Mouse (Mus musculus) CH12.LX (cell line): ENCODE measurements around the gene Gse1. TPM values are rescaled to one million over a fixed set of nuclear protein-coding genes. Genes with fewer than 3 reads are reported as not detected.

Source experiments
- DNase-seq: peaks from one replicate; pipeline ENCODE4 v3.0.0-alpha.2; 2013; ENCODE audit errors: extremely low read depth
- H3K27ac ChIP-seq: 2 replicates; pipeline ENCODE4 v1.5.1; 2012; ENCODE audit warnings: low read depth, mild to moderate bottlenecking, control low read depth, moderate library complexity; ENCODE audit not compliant: insufficient read depth
- H3K27me3 ChIP-seq: replicated peaks from 2 replicates; pipeline ENCODE3; 2012; ENCODE audit warnings: inconsistent platforms
- H3K36me3 ChIP-seq, 2 experiments: replicated peaks in 1 of 2; 2 replicates each; pipeline versions ENCODE3 to v1.6.1; 2012; ENCODE audit warnings: inconsistent platforms in 1 of 2, low read length in 1 of 2, mild to moderate bottlenecking in 1 of 2, mixed read lengths in 1 of 2, moderate library complexity in 1 of 2; ENCODE audit not compliant: control insufficient read depth in 1 of 2, insufficient read depth in 1 of 2
- H3K4me1 ChIP-seq, 2 experiments: 2 replicates each; pipeline ENCODE4 v1.6.1; 2012; ENCODE audit warnings: inconsistent platforms in 1 of 2, moderate library complexity in 1 of 2; ENCODE audit not compliant: insufficient read depth in 2 of 2, control insufficient read depth in 1 of 2
- H3K4me2 ChIP-seq: 2 replicates; pipeline ENCODE4 v1.6.1; 2012; ENCODE audit warnings: low read depth, mild to moderate bottlenecking, control low read depth; ENCODE audit not compliant: poor library complexity, insufficient read depth, severe bottlenecking
- H3K4me3 ChIP-seq, 3 experiments: fragments of 150-350 bp in 1 of 3; sonication (generic) in 1 of 3; replicated peaks in 1 of 3; 2 replicates each; pipeline versions ENCODE3 to v1.5.1; 2011 to 2012; ENCODE audit warnings: low read depth in 2 of 3, low read length in 2 of 3, mild to moderate bottlenecking in 2 of 3, moderate library complexity in 2 of 3, control low read depth in 1 of 3, improper control_type of control experiment in 1 of 3, inconsistent platforms in 1 of 3, mixed read lengths in 1 of 3; ENCODE audit not compliant: poor library complexity in 1 of 3
- H3K79me2 ChIP-seq: replicated peaks from 2 replicates; pipeline ENCODE4 v1.6.1; 2012; ENCODE audit warnings: mild to moderate bottlenecking, moderate library complexity; ENCODE audit not compliant: control insufficient read depth, poor library complexity, insufficient read depth, severe bottlenecking; ENCODE audit errors: extremely low read depth
- H3K9ac ChIP-seq: 2 replicates; pipeline ENCODE4 v1.6.1; 2012; ENCODE audit warnings: low read depth, mild to moderate bottlenecking, control low read depth, moderate library complexity; ENCODE audit not compliant: insufficient read depth
- H3K9me3 ChIP-seq: replicated peaks from 2 replicates; pipeline ENCODE3; 2012; ENCODE audit warnings: low read length, inconsistent platforms, mixed read lengths
- BHLHE40 ChIP-seq: IDR thresholded peaks from 2 replicates; pipeline ENCODE4 v1.6.1; 2011; ENCODE audit warnings: mild to moderate bottlenecking, low read depth, low read length, improper control_type of control experiment
- CHD1 ChIP-seq: IDR thresholded peaks from 2 replicates; pipeline ENCODE4 v1.6.1; 2012; ENCODE audit warnings: low read depth, low read length, improper control_type of control experiment, inconsistent platforms
- CTCF ChIP-seq, 2 experiments: IDR thresholded peaks in 1 of 2; conservative IDR thresholded peaks in 1 of 2; 2 replicates each; pipeline ENCODE4 v1.5.1; 2011 to 2012; ENCODE audit warnings: low read depth in 2 of 2, low read length in 2 of 2, improper control_type of control experiment in 1 of 2, inconsistent platforms in 1 of 2, mild to moderate bottlenecking in 1 of 2, moderate library complexity in 1 of 2
- ELF1 ChIP-seq: IDR thresholded peaks from 2 replicates; pipeline ENCODE4 v1.6.1; 2014; ENCODE audit warnings: low read depth, mild to moderate bottlenecking, inconsistent platforms, low read length, improper control_type of control experiment
- HCFC1 ChIP-seq: IDR thresholded peaks from 2 replicates; pipeline ENCODE4 v1.6.1; 2012; ENCODE audit warnings: low read depth, mild to moderate bottlenecking, inconsistent platforms, low read length, improper control_type of control experiment
- JUND ChIP-seq: conservative IDR thresholded peaks from 2 replicates; pipeline ENCODE4 v1.6.1; 2011; ENCODE audit warnings: low read depth, low read length, improper control_type of control experiment
- KAT2A ChIP-seq: IDR thresholded peaks from 2 replicates; pipeline ENCODE4 v1.6.1; 2012; ENCODE audit warnings: low read length, improper control_type of control experiment, inconsistent platforms; ENCODE audit not compliant: insufficient replicate concordance
- MAX ChIP-seq: IDR thresholded peaks from 2 replicates; pipeline ENCODE4 v1.6.1; 2011; ENCODE audit warnings: low read length, improper control_type of control experiment
- MAZ ChIP-seq: IDR thresholded peaks from 2 replicates; pipeline ENCODE4 v1.6.1; 2012; ENCODE audit warnings: low read depth, mild to moderate bottlenecking, inconsistent platforms, low read length, improper control_type of control experiment, moderate library complexity
- MEF2A ChIP-seq: IDR thresholded peaks from 2 replicates; pipeline ENCODE4 v1.6.1; 2014; ENCODE audit warnings: low read depth, mild to moderate bottlenecking, inconsistent platforms, low read length, improper control_type of control experiment, borderline replicate concordance
- NRF1 ChIP-seq: IDR thresholded peaks from 2 replicates; pipeline ENCODE4 v1.6.1; 2014; ENCODE audit warnings: low read depth, mild to moderate bottlenecking, inconsistent platforms, low read length, improper control_type of control experiment, moderate library complexity
- POLR2A ChIP-seq: IDR thresholded peaks from 2 replicates; pipeline ENCODE4 v1.6.1; 2011; ENCODE audit warnings: low read depth, mild to moderate bottlenecking, improper control_type of control experiment, low read length
- RAD21 ChIP-seq: IDR thresholded peaks from 2 replicates; pipeline ENCODE4 v1.6.1; 2011; ENCODE audit warnings: low read depth, mild to moderate bottlenecking, low read length, improper control_type of control experiment, moderate library complexity
- RCOR1 ChIP-seq: conservative IDR thresholded peaks from 2 replicates; pipeline ENCODE4 v1.6.1; 2012; ENCODE audit warnings: low read depth, mild to moderate bottlenecking, inconsistent platforms, low read length, improper control_type of control experiment
- SIN3A ChIP-seq: IDR thresholded peaks from 2 replicates; pipeline ENCODE4 v1.6.1; 2012; ENCODE audit warnings: low read length, improper control_type of control experiment, inconsistent platforms
- SMC3 ChIP-seq: IDR thresholded peaks from 2 replicates; pipeline ENCODE4 v1.6.1; 2011; ENCODE audit warnings: low read depth, low read length, improper control_type of control experiment
- TBP ChIP-seq: conservative IDR thresholded peaks from 2 replicates; pipeline ENCODE4 v1.6.1; 2011; ENCODE audit warnings: low read depth, low read length, improper control_type of control experiment
- USF2 ChIP-seq: conservative IDR thresholded peaks from 2 replicates; pipeline ENCODE4 v1.6.1; 2011; ENCODE audit warnings: low read depth, low read length, improper control_type of control experiment
- ZKSCAN1 ChIP-seq: IDR thresholded peaks from 2 replicates; pipeline ENCODE4 v1.6.1; 2012; ENCODE audit warnings: low read depth, inconsistent platforms, low read length, improper control_type of control experiment, borderline replicate concordance
- dilution Hi-C: fragments of 300-500 bp; cut with MboI; formaldehyde crosslinking; loops from 2 replicates; pipeline ENCODE4 v1.14.3; 2020; ENCODE audit warnings: low sequenced_read_pairs; ENCODE audit not compliant: extremely low pct_unique_long_range_greater_than_20kb, extremely low pct_ligation_motif_present
- in situ Hi-C: fragments of 300-500 bp; cut with MboI; formaldehyde crosslinking; loops from 3 replicates; pipeline ENCODE4 v1.14.3; 2019; ENCODE audit warnings: low sequenced_read_pairs, low pct_ligation_motif_present, low pct_unique_long_range_greater_than_20kb, mixed read lengths
- polyA plus RNA-seq: library from polyadenylated mRNA; unstranded; fragments of >175 nt; gene quantifications from 2 replicates; pipeline ENCODE4 v1.2.1, GENCODE M21; 2012; ENCODE audit warnings: low read depth; ENCODE audit not compliant: insufficient read length
- total RNA-seq, 2 experiments: library from RNA; depleted of rRNA; stranded (reverse); fragments of 300-350 nt in 1 of 2; fragments of >200 nt in 1 of 2; gene quantifications; 2 replicates each; pipeline ENCODE4 v1.2.3; 2012 to 2014

Gse1 gene
- total and polyA plus RNA-seq, 3 experiments = 1.3 to 9.8 (median 8.5) TPM

DNA sequence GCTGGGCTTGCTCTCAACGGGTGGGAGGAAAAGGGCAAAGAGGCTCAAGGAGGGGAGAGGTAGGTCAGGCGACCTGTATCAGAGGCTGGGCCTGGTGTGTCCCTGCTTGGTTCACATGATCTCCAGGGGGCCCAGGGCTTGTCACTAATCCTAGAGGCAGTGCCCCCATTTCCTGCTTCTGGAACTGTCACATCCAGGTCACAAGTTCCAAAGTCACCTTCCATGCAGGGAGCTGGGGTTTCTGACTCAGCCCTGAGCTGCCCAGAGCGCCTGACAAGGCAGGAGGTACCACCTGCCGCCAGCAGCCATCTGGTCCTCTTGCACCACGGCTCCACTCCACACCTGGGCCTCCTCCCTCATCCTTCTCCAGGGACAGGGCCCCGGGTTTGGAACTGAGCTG, 155.5 kb downstream of the Gse1 start:
- dilution Hi-C loops (no loop called here), in situ Hi-C loops (no loop called here)

DNA sequence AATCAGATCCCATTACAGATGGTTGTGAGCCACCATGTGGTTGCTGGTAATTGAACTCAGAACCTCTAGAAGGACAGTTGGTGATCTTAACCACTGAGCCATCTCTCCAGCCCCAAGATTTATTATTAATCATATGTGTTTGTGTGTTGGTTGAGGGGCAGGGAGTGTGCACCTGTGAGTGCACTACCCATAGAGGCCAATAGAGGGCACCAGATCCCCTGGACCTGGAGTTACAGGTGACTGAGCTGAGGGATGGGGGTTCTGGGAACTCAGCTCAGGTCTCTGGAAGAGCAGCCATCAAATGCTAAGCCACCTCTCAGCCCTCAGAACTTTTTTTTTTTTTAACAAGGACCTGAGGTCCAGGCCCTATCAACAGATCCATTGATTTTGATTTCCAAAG, 156.5 kb downstream of the Gse1 start:
- no peaks in the 10 kb centered on the region for H3K36me3 ChIP-seq
- peaks cover 2 to 30% of the 10 kb centered on the region in 2 experiments for H3K4me1 ChIP-seq
- H3K4me3 ChIP-seq = no peak overlapping the region
- TF ChIP-seq CTCF (conservative IDR thresholded peaks at IDR 0.05 in 1 of 2, IDR thresholded peaks at IDR 0.05 in 1 of 2; ENCODE audit: low read depth in 2 of 2, low read length in 2 of 2) (peak; percentile 33 to 43; a peak in 3 of 4 replicates), RCOR1 (no peak), SMC3 (peak; percentile 8; the same call in 1 of the 2 replicates), TBP (no peak)
- peaks cover 7% of the 10 kb centered on the region for H3K9me3 ChIP-seq
- no peak overlapping the region for H3K27ac ChIP-seq
- H3K9ac ChIP-seq = no peak overlapping the region
- peaks cover 3% of the 10 kb centered on the region for H3K27me3 ChIP-seq
- no peak overlapping the region for H3K4me2 ChIP-seq
- no peaks in the 10 kb centered on the region for H3K79me2 ChIP-seq
- DNase-seq = no peak
- in situ Hi-C loops (no loop called here), dilution Hi-C loops (no loop called here)

More for the DNA sequence above, 155.5 kb downstream of the Gse1 start:
- H3K4me3 ChIP-seq = no peak overlapping the region
- no peaks in the 10 kb centered on the region for H3K36me3 ChIP-seq
- DNase-seq = no peak
- H3K27ac ChIP-seq = no peak overlapping the region
- H3K79me2 ChIP-seq = no peaks in the 10 kb centered on the region
- peaks cover 3% of the 10 kb centered on the region for H3K27me3 ChIP-seq
- TF ChIP-seq ELF1 (no peak), NRF1 (no peak), USF2 (no peak), HCFC1 (no peak), BHLHE40 (no peak), MEF2A (no peak), KAT2A (no peak), CHD1 (no peak), MAX (no peak)
- TF ChIP-seq, all 38 proteins: peak for 0
- Histone ChIP-seq H3K4me2 (no peak overlapping the region), H3K9ac (no peak overlapping the region), H3K4me1 (peaks cover under 1 to 23% of the 10 kb centered on the region in 2 experiments; a peak in 3 of 4 replicates), H3K9me3 (peaks cover 7% of the 10 kb centered on the region)

DNA sequence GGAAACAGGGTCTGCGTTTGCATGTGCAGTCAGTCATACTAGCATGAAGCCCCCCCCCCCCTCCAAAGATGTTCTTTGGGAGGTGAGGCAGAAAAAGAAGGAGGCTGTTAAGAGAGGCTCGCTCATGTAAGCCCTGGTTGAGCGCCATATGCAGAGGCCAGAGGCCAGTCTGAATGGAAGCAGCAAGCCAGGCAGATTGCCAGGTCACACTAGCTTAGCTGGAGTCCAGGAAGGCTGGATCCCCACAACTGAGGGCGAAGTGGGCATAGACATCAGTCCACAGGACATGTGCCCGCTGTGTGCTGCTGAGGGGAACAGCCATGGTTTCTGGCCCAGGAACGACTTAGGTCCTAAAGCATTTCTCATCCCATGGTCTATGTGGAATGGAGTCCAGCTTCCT, 160.0 kb downstream of the Gse1 start:
- Histone ChIP-seq H3K79me2 (no peaks in the 10 kb centered on the region), H3K4me1 (peaks cover 14 to 61% of the 10 kb centered on the region in 2 experiments), H3K9ac (no peak overlapping the region), H3K9me3 (peaks cover 7% of the 10 kb centered on the region), H3K4me3 (no peak overlapping the region), H3K4me2 (no peak overlapping the region), H3K27ac (no peak overlapping the region), H3K36me3 (no peaks in the 10 kb centered on the region), H3K27me3 (no peaks in the 10 kb centered on the region)
- in situ Hi-C loops = no loop called here
- TF ChIP-seq SIN3A (no peak), CHD1 (no peak), RAD21 (no peak), ZKSCAN1 (no peak), JUND (no peak), CTCF (conservative IDR thresholded peaks at IDR 0.05 in 1 of 2, IDR thresholded peaks at IDR 0.05 in 1 of 2; ENCODE audit: low read depth in 2 of 2, low read length in 2 of 2) (no peak), MAX (no peak), USF2 (no peak), POLR2A (no peak), MAZ (no peak)
- DNase-seq = no peak
- dilution Hi-C loops = no loop called here
